Mouse (Mus musculus): ENCODE results near the gene Ldb3. TPM values are rescaled to one million over a fixed set of nuclear protein-coding genes. Genes with fewer than 3 reads are reported as not detected.

The Ldb3 gene
- polyA plus RNA-seq, 1 experiment from 2014 or later: 12.7 TPM

DNA sequence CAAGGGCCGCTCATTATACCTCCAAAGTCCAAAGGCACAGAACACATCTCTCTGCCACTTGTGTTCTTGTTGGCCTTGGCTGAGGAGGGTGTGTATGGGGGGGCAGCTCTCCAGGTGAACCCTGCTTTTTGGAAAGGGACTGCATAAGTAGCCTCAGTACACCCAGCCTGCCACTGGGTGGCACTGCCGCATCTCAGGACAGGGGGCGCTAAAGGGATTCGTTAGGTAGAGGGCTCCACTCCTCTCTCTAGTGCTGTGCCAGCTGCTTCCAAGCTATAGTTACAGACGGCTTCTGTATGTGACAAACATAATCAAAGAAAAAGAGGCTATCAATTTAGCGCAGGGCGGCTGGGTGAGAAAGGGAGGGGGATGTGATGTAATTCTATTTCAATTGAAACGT lies 28.3 kb upstream of the Ldb3 start:
- Histone ChIP-seq H3K4me3 (ENCODE audit: low read length) (no peak overlapping the region), H3K4me1 (replicated peaks; ENCODE audit: control insufficient read depth, insufficient read depth, low read length) (peaks cover 10% of the 10 kb centered on the region), H3K27me3 (ENCODE audit: control insufficient read depth, insufficient read depth, low read depth, low read length) (peaks cover 11% of the 10 kb centered on the region; the same call in 1 of the 2 replicates), H3K4me2 (ENCODE audit: low read depth, low read length) (no peak overlapping the region), H3K9ac (ENCODE audit: low read length) (no peak overlapping the region), H3K9me3 (ENCODE audit: control insufficient read depth, low read length) (no peaks in the 10 kb centered on the region), H3K27ac (ENCODE audit: low read length) (no peak overlapping the region), H3K36me3 (ENCODE audit: control insufficient read depth, insufficient read depth, low read length) (no peaks in the 10 kb centered on the region)
- ATAC-seq (ENCODE audit: low read depth): peak; percentile 69
- 2% methylated on average over 8 of the region's 8 CpGs for WGBS

DNA sequence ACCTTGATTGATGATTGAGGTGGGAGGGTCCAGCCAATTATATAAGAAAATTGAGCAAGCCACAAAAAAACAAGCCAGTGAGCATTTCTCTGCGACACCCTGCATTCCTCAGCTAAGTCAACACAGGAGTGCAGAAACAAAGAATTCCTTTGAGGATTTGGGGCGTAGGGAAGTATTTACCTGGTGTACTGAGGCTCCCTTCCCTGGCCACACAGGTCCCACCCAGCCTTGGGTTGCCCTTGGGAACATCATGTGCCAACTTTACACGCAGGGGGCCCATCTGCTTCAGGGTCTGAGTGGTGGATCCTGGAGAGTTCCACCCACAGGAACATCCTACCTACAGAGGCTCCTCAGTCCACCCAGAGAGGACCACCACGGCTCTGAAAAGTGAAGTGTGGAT lies 27.1 kb upstream of the Ldb3 start:
- ATAC-seq (ENCODE audit: low read depth): peak; percentile 59
- Histone ChIP-seq H3K36me3 (ENCODE audit: control insufficient read depth, insufficient read depth, low read length) (no peaks in the 10 kb centered on the region), H3K9ac (ENCODE audit: low read length) (no peak overlapping the region), H3K27ac (ENCODE audit: low read length) (no peak overlapping the region), H3K4me2 (ENCODE audit: low read depth, low read length) (peak overlapping the region; percentile 52; the same call in 1 of the 2 replicates), H3K9me3 (ENCODE audit: control insufficient read depth, low read length) (no peaks in the 10 kb centered on the region), H3K27me3 (ENCODE audit: control insufficient read depth, insufficient read depth, low read depth, low read length) (peaks cover 11% of the 10 kb centered on the region; the same call in 1 of the 2 replicates), H3K4me1 (replicated peaks; ENCODE audit: control insufficient read depth, insufficient read depth, low read length) (peaks cover 10% of the 10 kb centered on the region), H3K4me3 (ENCODE audit: low read length) (no peak overlapping the region)
- WGBS: 35% methylated on average over 4 of the region's 4 CpGs

DNA sequence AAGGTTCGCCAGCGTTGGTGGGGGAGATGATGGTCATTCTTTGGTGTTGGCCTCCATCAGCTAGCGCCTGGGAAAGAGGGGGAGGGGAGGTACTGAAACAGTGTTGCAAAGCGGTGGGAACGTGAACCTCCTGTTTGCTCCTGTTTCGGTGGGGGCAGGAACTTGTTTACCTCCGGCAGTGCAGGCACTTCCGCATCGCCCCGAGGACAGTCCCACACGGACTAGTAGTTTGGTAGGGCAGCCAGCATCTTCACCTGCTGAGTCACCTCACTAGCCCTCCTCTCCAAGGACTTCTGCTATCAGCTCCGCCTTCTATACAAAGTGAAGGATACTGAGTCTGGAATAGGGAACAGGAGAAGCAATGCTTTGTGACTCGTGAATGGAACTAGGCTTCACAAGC lies 26.6 kb upstream of the Ldb3 start:
- peak; percentile 37 for ATAC-seq (ENCODE audit: low read depth)
- 3% methylated on average over 13 of the region's 13 CpGs for WGBS
- Histone ChIP-seq H3K27ac (ENCODE audit: low read length) (0 out of 2 replicates have a peak overlapping the region, but pooled peaks have one; percentile 22), H3K27me3 (ENCODE audit: control insufficient read depth, insufficient read depth, low read depth, low read length) (peaks cover 11% of the 10 kb centered on the region; the same call in 1 of the 2 replicates), H3K9ac (ENCODE audit: low read length) (peak overlapping the region; percentile 47; the same call in 1 of the 2 replicates), H3K4me1 (replicated peaks; ENCODE audit: control insufficient read depth, insufficient read depth, low read length) (peaks cover 10% of the 10 kb centered on the region), H3K4me2 (ENCODE audit: low read depth, low read length) (peak overlapping the region; percentile 52), H3K36me3 (ENCODE audit: control insufficient read depth, insufficient read depth, low read length) (no peaks in the 10 kb centered on the region), H3K9me3 (ENCODE audit: control insufficient read depth, low read length) (no peaks in the 10 kb centered on the region), H3K4me3 (ENCODE audit: low read length) (peak overlapping the region; percentile 28)

DNA sequence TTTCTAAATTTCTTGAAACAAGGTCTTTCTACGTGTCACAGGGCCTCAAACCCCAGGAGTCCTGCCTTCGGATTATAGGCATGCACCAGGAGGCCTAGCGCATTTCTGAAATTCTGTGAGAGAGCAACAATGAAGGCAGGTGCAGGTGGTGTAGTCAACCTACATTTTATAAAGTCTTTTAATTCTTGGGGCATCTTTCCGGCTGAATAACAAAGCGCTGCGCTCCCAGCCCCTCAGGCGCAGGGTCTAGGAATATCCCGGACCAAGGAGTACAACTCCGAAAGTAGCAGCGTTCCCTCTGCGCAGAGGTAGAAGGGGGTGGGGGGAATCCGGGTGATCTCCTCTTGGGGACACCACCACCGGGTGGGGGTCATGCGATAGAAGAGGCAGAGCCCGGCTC lies 26.1 kb upstream of the Ldb3 start:
- Histone ChIP-seq H3K4me3 (ENCODE audit: low read length) (peak overlapping the region; percentile 28), H3K27ac (ENCODE audit: low read length) (no peak overlapping the region), H3K9ac (ENCODE audit: low read length) (peak overlapping the region; percentile 47; the same call in 1 of the 2 replicates), H3K9me3 (ENCODE audit: control insufficient read depth, low read length) (no peaks in the 10 kb centered on the region), H3K4me1 (replicated peaks; ENCODE audit: control insufficient read depth, insufficient read depth, low read length) (peaks cover 10% of the 10 kb centered on the region), H3K27me3 (ENCODE audit: control insufficient read depth, insufficient read depth, low read depth, low read length) (peaks cover 11% of the 10 kb centered on the region; the same call in 1 of the 2 replicates), H3K4me2 (ENCODE audit: low read depth, low read length) (peak overlapping the region; percentile 52), H3K36me3 (ENCODE audit: control insufficient read depth, insufficient read depth, low read length) (no peaks in the 10 kb centered on the region)
- 20% methylated on average over 15 of the region's 15 CpGs for WGBS
- ATAC-seq (ENCODE audit: low read depth): no peak

DNA sequence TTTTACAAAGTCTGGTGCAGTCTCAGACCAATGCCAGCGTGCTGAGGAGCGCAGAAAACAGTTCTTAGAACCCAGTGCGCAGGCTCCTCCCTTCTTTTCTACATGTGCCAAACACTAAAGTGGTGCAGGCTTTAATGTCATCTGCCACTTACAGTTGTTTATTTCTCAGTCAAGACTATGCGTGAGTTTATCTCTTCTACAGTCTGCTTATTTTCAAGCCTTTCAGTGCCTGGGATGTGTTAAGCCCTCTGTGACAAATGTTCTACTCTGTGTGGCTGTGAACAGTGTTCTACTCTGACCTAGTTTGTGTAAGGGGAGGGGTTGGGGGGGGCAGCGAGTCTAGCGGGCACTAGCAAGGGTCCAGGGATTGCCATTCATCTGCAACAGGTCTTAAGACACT lies 25.0 kb upstream of the Ldb3 start:
- H3K9ac ChIP-seq (ENCODE audit: low read length): no peak overlapping the region
- H3K27me3 ChIP-seq (ENCODE audit: control insufficient read depth, insufficient read depth, low read depth, low read length): peaks cover 11% of the 10 kb centered on the region; the same call in 1 of the 2 replicates
- H3K4me1 ChIP-seq (replicated peaks; ENCODE audit: control insufficient read depth, insufficient read depth, low read length): peaks cover 10% of the 10 kb centered on the region
- no peaks in the 10 kb centered on the region for H3K9me3 ChIP-seq (ENCODE audit: control insufficient read depth, low read length)
- no peak overlapping the region for H3K4me2 ChIP-seq (ENCODE audit: low read depth, low read length)
- WGBS: 32% methylated on average over 6 of the region's 6 CpGs
- ATAC-seq (ENCODE audit: low read depth): no peak
- H3K27ac ChIP-seq (ENCODE audit: low read length): no peak overlapping the region
- no peak overlapping the region for H3K4me3 ChIP-seq (ENCODE audit: low read length)
- H3K36me3 ChIP-seq (ENCODE audit: control insufficient read depth, insufficient read depth, low read length): no peaks in the 10 kb centered on the region

DNA sequence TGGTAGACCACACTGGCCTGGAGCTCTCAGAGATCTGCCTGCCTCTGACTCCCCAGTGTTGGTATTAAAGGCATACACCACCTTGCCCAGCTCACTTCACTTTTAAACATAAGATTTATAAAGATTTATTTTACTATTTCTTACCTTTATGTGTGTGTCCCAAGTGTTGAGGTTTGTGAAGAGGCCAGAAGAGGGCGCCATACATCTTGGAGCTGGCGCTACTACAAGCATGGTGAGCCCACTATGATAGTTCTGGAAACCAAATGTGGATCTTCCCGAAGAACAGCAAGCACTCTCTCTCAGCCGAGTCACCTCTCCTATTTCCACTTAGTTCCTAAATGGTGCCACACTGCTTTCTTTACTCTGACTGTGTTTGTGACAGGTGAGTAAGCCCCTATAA lies 23.7 kb upstream of the Ldb3 start:
- H3K9me3 ChIP-seq (ENCODE audit: control insufficient read depth, low read length): no peaks in the 10 kb centered on the region
- no peak overlapping the region for H3K27ac ChIP-seq (ENCODE audit: low read length)
- peaks cover 10% of the 10 kb centered on the region for H3K4me1 ChIP-seq (replicated peaks; ENCODE audit: control insufficient read depth, insufficient read depth, low read length)
- WGBS: 45% methylated on average over 4 of the region's 4 CpGs
- no peaks in the 10 kb centered on the region for H3K36me3 ChIP-seq (ENCODE audit: control insufficient read depth, insufficient read depth, low read length)
- peaks cover 11% of the 10 kb centered on the region; the same call in 1 of the 2 replicates for H3K27me3 ChIP-seq (ENCODE audit: control insufficient read depth, insufficient read depth, low read depth, low read length)
- H3K9ac ChIP-seq (ENCODE audit: low read length): no peak overlapping the region
- no peak overlapping the region for H3K4me3 ChIP-seq (ENCODE audit: low read length)
- no peak overlapping the region for H3K4me2 ChIP-seq (ENCODE audit: low read depth, low read length)
- ATAC-seq (ENCODE audit: low read depth): no peak

DNA sequence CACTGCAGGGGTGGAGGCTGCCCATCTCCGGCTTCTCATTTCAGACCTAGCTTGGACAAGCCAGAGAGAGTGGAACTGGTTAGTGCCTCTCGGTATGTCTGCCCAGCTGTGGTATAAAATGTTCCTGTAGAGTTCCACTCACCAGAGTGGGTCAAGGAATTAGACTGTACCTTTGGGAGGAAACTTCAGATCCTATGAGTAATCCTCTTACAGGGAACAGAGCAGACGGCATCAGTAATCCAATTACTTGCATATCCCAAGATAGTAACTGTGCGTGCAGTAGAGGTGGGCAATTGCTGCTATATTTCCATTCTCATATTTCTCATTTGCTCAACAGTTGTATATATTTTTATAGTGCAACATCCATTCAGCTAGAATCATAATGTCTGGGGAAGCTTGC lies 23.1 kb upstream of the Ldb3 start:
- Histone ChIP-seq H3K36me3 (ENCODE audit: control insufficient read depth, insufficient read depth, low read length) (no peaks in the 10 kb centered on the region), H3K4me3 (ENCODE audit: low read length) (no peak overlapping the region), H3K9me3 (ENCODE audit: control insufficient read depth, low read length) (no peaks in the 10 kb centered on the region), H3K27me3 (ENCODE audit: control insufficient read depth, insufficient read depth, low read depth, low read length) (peaks cover 11% of the 10 kb centered on the region; the same call in 1 of the 2 replicates), H3K27ac (ENCODE audit: low read length) (no peak overlapping the region), H3K9ac (ENCODE audit: low read length) (no peak overlapping the region), H3K4me2 (ENCODE audit: low read depth, low read length) (no peak overlapping the region), H3K4me1 (replicated peaks; ENCODE audit: control insufficient read depth, insufficient read depth, low read length) (peaks cover 10% of the 10 kb centered on the region)
- no peak for ATAC-seq (ENCODE audit: low read depth)
- WGBS: 92% methylated on average over 4 of the region's 4 CpGs

DNA sequence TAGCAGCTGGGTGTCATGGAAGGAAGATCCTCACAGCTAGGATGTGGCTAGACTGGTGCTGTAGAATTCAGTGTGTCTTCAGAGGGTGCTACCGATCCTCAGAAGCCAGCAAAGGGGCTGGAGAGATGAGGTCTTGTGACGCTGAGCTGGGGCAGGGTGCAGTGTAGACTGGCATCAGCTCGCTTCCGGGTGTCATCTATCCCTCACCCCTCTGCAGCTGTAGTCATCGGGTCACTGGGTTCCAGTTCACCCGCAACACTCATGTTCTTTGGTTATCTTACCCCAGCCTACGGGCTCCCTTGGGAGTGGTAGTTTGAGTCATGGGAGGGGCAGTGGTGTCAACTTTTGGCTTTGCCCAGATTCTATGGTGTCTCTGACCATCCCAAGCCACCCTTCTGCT lies 13.4 kb upstream of the Ldb3 start:
- Histone ChIP-seq H3K27ac (ENCODE audit: low read length) (no peak overlapping the region), H3K27me3 (ENCODE audit: control insufficient read depth, insufficient read depth, low read depth, low read length) (no peaks in the 10 kb centered on the region), H3K4me2 (ENCODE audit: low read depth, low read length) (no peak overlapping the region), H3K9ac (ENCODE audit: low read length) (no peak overlapping the region), H3K9me3 (ENCODE audit: control insufficient read depth, low read length) (no peaks in the 10 kb centered on the region), H3K4me1 (replicated peaks; ENCODE audit: control insufficient read depth, insufficient read depth, low read length) (no peaks in the 10 kb centered on the region), H3K4me3 (ENCODE audit: low read length) (no peak overlapping the region), H3K36me3 (ENCODE audit: control insufficient read depth, insufficient read depth, low read length) (no peaks in the 10 kb centered on the region)
- WGBS: 95% methylated on average over 7 of the region's 7 CpGs
- ATAC-seq (ENCODE audit: low read depth): no peak

DNA sequence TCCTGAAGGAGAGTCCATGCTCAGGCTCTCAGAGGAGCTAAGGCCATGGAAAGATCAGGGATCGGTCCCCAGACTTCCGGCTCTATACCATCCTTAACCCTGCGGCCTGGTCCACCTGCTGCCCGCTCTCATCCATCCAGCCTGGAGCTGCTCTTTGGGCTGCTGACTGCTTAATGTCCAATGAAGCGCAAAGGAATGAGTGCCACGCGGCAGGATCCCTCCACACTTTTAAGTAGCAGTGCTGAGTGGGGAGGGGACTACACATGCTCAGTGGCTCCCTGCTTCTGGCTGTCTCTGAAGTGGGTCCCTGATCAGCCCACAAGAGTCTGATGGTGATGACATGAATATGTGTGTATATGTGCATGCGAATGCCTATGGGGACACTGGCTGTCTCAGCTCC lies 11.5 kb upstream of the Ldb3 start, which contains the start of gene Opn4:
TSS of gene Opn4 (minus strand) at position 202 of the 400 bp plus-strand sequence.
- no peaks in the 10 kb centered on the region for H3K4me1 ChIP-seq (replicated peaks; ENCODE audit: control insufficient read depth, insufficient read depth, low read length)
- no peak within 1 kb of the TSS for H3K9ac ChIP-seq (ENCODE audit: low read length)
- no peak for ATAC-seq (ENCODE audit: low read depth)
- H3K9me3 ChIP-seq (ENCODE audit: control insufficient read depth, low read length): no peaks in the 10 kb centered on the region
- H3K4me2 ChIP-seq (ENCODE audit: low read depth, low read length): no peak within 1 kb of the TSS
- H3K27ac ChIP-seq (ENCODE audit: low read length): no peak within 1 kb of the TSS
- H3K27me3 ChIP-seq (ENCODE audit: control insufficient read depth, insufficient read depth, low read depth, low read length): no peaks in the 10 kb centered on the region
- no peak within 1 kb of the TSS for H3K4me3 ChIP-seq (ENCODE audit: low read length)
- WGBS: 85% methylated on average over 8 of the region's 8 CpGs
- H3K36me3 ChIP-seq (ENCODE audit: control insufficient read depth, insufficient read depth, low read length): no peaks in the 10 kb centered on the region
